Comparison of ENCODE assay signal across 9 mouse cellular contexts in the genomic region with DNA sequence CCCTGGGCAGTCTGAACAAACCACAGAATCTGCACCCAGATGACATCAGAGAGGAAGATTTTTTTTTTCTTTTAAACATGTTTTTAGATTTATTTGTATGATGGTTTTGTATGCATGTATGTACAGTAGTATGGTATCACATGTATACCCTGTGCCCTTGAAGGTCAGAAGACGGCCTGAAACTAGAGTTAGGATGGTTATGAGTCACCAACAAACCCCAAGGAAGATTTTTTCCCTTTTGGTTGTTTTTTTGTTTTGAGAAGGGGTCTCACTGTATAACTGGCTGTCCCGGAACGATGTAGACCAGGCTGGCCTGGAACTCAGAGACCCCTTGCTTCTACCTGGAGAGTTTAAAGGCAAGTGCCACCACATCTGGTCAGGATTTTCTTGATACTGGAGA. TPM values are rescaled to one million over a fixed set of nuclear protein-coding genes. Genes with fewer than 3 reads are reported as not detected.
DNase-seq lines count a peak whose midpoint lies in the region; ATAC-seq lines count a peak whose summit lies in the region.
"Had no signal": no experiment of that assay in that cellular context is flagged by ENCODE, and none has a peak within 500 bp of the region (broad histone marks: within the 10 kb centered on the region; RNA-seq: fewer than 3 reads in every experiment).

No protein-coding gene starts in this region.

- no peak overlapping the region for H3K4me3 ChIP-seq in heart, embryonic 11.5 days (ENCODE audit: low read depth, low read length)
- no peak overlapping the region for H3K4me3 ChIP-seq in midbrain, embryonic 12.5 days
- H3K4me3 ChIP-seq in midbrain, embryonic 14.5 days (replicated peaks; ENCODE audit: low read depth, low read length), result no peak overlapping the region
- no peak overlapping the region for H3K4me3 ChIP-seq in intestine, embryonic 16.5 days (ENCODE audit: low read length)
- no peak overlapping the region for H3K4me3 ChIP-seq in stomach, embryonic 16.5 days (replicated peaks; ENCODE audit: low read length)

- no peaks in the 10 kb centered on the region for H3K9me3 ChIP-seq in heart, embryonic 11.5 days (replicated peaks; ENCODE audit: control insufficient read depth, low read length)
- no peaks in the 10 kb centered on the region for H3K9me3 ChIP-seq in midbrain, embryonic 12.5 days
- H3K9me3 ChIP-seq in midbrain, embryonic 14.5 days (ENCODE audit: control insufficient read depth, low read length), result no peaks in the 10 kb centered on the region
- no peaks in the 10 kb centered on the region for H3K9me3 ChIP-seq in intestine, embryonic 16.5 days (ENCODE audit: control insufficient read depth, low read length)
- no peaks in the 10 kb centered on the region for H3K9me3 ChIP-seq in stomach, embryonic 16.5 days (replicated peaks; ENCODE audit: control insufficient read depth, low read length)

- intact Hi-C loops in heart, postnatal 10 days (cut with DNase I), result no loop called here

- no peak overlapping the region for H3K9ac ChIP-seq in heart, embryonic 11.5 days (ENCODE audit: low read depth, low read length)
- no peak overlapping the region; the same call in 1 of the 2 replicates for H3K9ac ChIP-seq in midbrain, embryonic 12.5 days (replicated peaks)
- no peak overlapping the region for H3K9ac ChIP-seq in midbrain, embryonic 14.5 days (replicated peaks; ENCODE audit: low read length)
- peak overlapping the region; percentile 87 for H3K9ac ChIP-seq in intestine, embryonic 16.5 days (ENCODE audit: low read depth, low read length)
- peak overlapping the region; percentile 87; the same call in 1 of the 2 replicates for H3K9ac ChIP-seq in stomach, embryonic 16.5 days (ENCODE audit: low read length)

- peak overlapping the region; percentile 84; the same call in 1 of the 2 replicates for H3K27ac ChIP-seq in heart, embryonic 11.5 days (ENCODE audit: low read depth, low read length)
- no peak overlapping the region for H3K27ac ChIP-seq in midbrain, embryonic 12.5 days (replicated peaks)
- no peak overlapping the region for H3K27ac ChIP-seq in midbrain, embryonic 14.5 days (replicated peaks; ENCODE audit: low read depth, low read length)
- no peak overlapping the region for H3K27ac ChIP-seq in intestine, embryonic 16.5 days (ENCODE audit: low read length)
- H3K27ac ChIP-seq in stomach, embryonic 16.5 days (ENCODE audit: low read length), result no peak overlapping the region

- no peaks in the 10 kb centered on the region for H3K27me3 ChIP-seq in heart, embryonic 11.5 days (ENCODE audit: control insufficient read depth, insufficient read depth, low read length)
- no peaks in the 10 kb centered on the region for H3K27me3 ChIP-seq in midbrain, embryonic 12.5 days
- no peaks in the 10 kb centered on the region for H3K27me3 ChIP-seq in midbrain, embryonic 14.5 days (ENCODE audit: control insufficient read depth, insufficient read depth, low read length)
- no peaks in the 10 kb centered on the region for H3K27me3 ChIP-seq in intestine, embryonic 16.5 days (replicated peaks; ENCODE audit: control insufficient read depth, insufficient read depth, low read length)
- H3K27me3 ChIP-seq in stomach, embryonic 16.5 days (ENCODE audit: control insufficient read depth, insufficient read depth, low read length), result no peaks in the 10 kb centered on the region

- 86% methylated on average over 3 of the region's 3 CpGs for WGBS in heart, embryonic 11.5 days (ENCODE audit: insufficient replicate concordance)
- WGBS in midbrain, embryonic 12.5 days, result 98% methylated on average over 3 of the region's 3 CpGs
- 96% methylated on average over 3 of the region's 3 CpGs for WGBS in midbrain, embryonic 14.5 days
- WGBS in intestine, embryonic 16.5 days, result 94% methylated on average over 3 of the region's 3 CpGs
- 97% methylated on average over 3 of the region's 3 CpGs for WGBS in stomach, embryonic 16.5 days

- H3K4me1 ChIP-seq in heart, embryonic 11.5 days (ENCODE audit: control insufficient read depth, insufficient read depth, low read length), result peaks cover 29% of the 10 kb centered on the region
- peaks cover 29% of the 10 kb centered on the region for H3K4me1 ChIP-seq in midbrain, embryonic 12.5 days
- peaks cover 21% of the 10 kb centered on the region for H3K4me1 ChIP-seq in midbrain, embryonic 14.5 days (ENCODE audit: control insufficient read depth, insufficient read depth, low read length)
- H3K4me1 ChIP-seq in intestine, embryonic 16.5 days (ENCODE audit: control insufficient read depth, insufficient read depth, low read length), result peaks cover 19% of the 10 kb centered on the region
- H3K4me1 ChIP-seq in stomach, embryonic 16.5 days (ENCODE audit: control insufficient read depth, insufficient read depth, low read length), result peaks cover 16% of the 10 kb centered on the region

- ATAC-seq in heart, embryonic 11.5 days (replicated peaks; ENCODE audit: insufficient number of reproducible peaks, low FRiP score, low TSS enrichment), result no peak
- ATAC-seq in midbrain, embryonic 12.5 days (ENCODE audit: low FRiP score, low read depth), result no peak
- ATAC-seq in midbrain, embryonic 14.5 days (ENCODE audit: low FRiP score, low TSS enrichment), result no peak
- ATAC-seq in intestine, embryonic 16.5 days, result no peak
- no peak for ATAC-seq in stomach, embryonic 16.5 days (ENCODE audit: insufficient read depth, low FRiP score)

- no peak for DNase-seq in heart, postnatal 10 days
- DNase-seq in midbrain, embryonic 14.5 days, result no peak
- no peak for DNase-seq in retina, embryonic 14.5 days (ENCODE audit: low spot score)
- DNase-seq in right cerebral cortex, postnatal 25 days, result no peak
- DNase-seq: lung, postnatal 14 days had no signal

- no peaks in the 10 kb centered on the region for H3K36me3 ChIP-seq in heart, embryonic 11.5 days (ENCODE audit: control insufficient read depth, insufficient read depth, low read length)
- H3K36me3 ChIP-seq in midbrain, embryonic 12.5 days, result peaks cover 5% of the 10 kb centered on the region; the same call in 1 of the 2 replicates
- no peaks in the 10 kb centered on the region for H3K36me3 ChIP-seq in midbrain, embryonic 14.5 days (ENCODE audit: control insufficient read depth, insufficient read depth, low read length)
- no peaks in the 10 kb centered on the region for H3K36me3 ChIP-seq in intestine, embryonic 16.5 days (ENCODE audit: control insufficient read depth, insufficient read depth, low read length)
- H3K36me3 ChIP-seq in stomach, embryonic 16.5 days (ENCODE audit: control insufficient read depth, insufficient read depth, low read length), result no peaks in the 10 kb centered on the region

- H3K4me2 ChIP-seq in heart, embryonic 11.5 days, result peak overlapping the region; percentile 94
- H3K4me2 ChIP-seq in midbrain, embryonic 12.5 days (replicated peaks), result peak overlapping the region; percentile 77; the same call in 1 of the 2 replicates
- H3K4me2 ChIP-seq in midbrain, embryonic 14.5 days (ENCODE audit: low read length), result no peak overlapping the region
- 0 out of 2 replicates have a peak overlapping the region, but pooled peaks have one; percentile 71 for H3K4me2 ChIP-seq in intestine, embryonic 16.5 days (ENCODE audit: low read depth, low read length)
- peak overlapping the region; percentile 53; the same call in 1 of the 2 replicates for H3K4me2 ChIP-seq in stomach, embryonic 16.5 days (ENCODE audit: low read depth, low read length)

RNA-seq across cellular contexts. Expression of a gene that starts 0.9 kb away (rescaled TPM):
- polyA plus RNA-seq in heart, embryonic 11.5 days (2014; fragmentation: Nextera tagmentation; extraction: Ambion mirVana), result 43.5 and 46.7 TPM in 2 replicates
- total RNA-seq in heart, postnatal 10 days (2021), result 10 to 100 TPM; 27.3 to 34.9 TPM
- 114 and 117 TPM in 2 replicates for polyA plus RNA-seq in midbrain, embryonic 12.5 days (2016; fragmentation: Nextera tagmentation; extraction: Ambion mirVana)
- polyA plus RNA-seq in midbrain, embryonic 14.5 days (2014; fragmentation: Nextera tagmentation; extraction: Ambion mirVana), result 53.1 and 81.9 TPM in 2 replicates
- 37.7 and 45.5 TPM in 2 replicates for polyA plus RNA-seq in intestine, embryonic 16.5 days (2015; fragmentation: Nextera tagmentation; extraction: Ambion mirVana)
- polyA plus RNA-seq in stomach, embryonic 16.5 days (2015; fragmentation: Nextera tagmentation; extraction: Ambion mirVana), result 49.5 and 51.3 TPM in 2 replicates

Comparison
In these comparisons a context has a peak if more than half of its experiments do, and no peak if none do; other contexts are left out.
1. H3K9ac ChIP-seq: peak in intestine, embryonic 16.5 days (single experiment) and stomach, embryonic 16.5 days (single experiment); none in heart, embryonic 11.5 days (single experiment), midbrain, embryonic 12.5 days (single experiment) and midbrain, embryonic 14.5 days (single experiment).